Mouse (Mus musculus): ENCODE data around the gene Rxfp4.

DNA sequence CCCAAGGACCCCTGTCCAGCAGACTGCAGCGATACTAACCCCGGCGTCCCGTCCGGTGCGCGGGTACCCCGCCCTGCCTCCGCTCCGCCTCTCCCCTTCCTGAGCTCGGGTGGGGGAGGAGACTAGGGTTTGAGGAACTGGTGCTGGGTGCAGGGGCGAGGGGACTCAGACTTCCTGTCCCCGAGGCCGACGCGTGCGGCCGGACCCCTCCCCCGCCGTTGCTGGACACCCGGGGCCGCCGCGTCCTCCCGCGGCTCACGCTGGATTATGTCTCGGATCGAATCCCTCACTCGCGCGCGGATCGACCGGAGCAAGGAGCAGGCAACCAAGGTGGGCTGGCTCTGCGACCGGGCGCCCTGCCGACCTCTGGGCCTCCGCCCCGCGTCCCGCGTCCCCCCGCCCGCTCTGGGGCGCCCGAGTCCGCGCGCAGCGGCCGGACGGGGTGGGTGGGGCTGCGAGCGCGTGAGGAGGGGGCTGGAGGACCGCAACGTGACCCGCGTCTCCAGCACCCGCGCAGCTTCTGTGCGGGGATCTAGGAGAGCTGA, 31.9 kb downstream of the Rxfp4 start:
- TF ChIP-seq ZC3H11A (IDR thresholded peaks at IDR 0.05; ENCODE audit: borderline replicate concordance, low read depth, low read length), result no peak
- TF ChIP-seq HCFC1 (IDR thresholded peaks at IDR 0.05; ENCODE audit: borderline replicate concordance, insufficient read depth, low read length), result no peak
- no peak for TF ChIP-seq ZNF384 (IDR thresholded peaks at IDR 0.05; ENCODE audit: low read depth, low read length)

Data from ES-E14 (cell line).